Mouse (Mus musculus) CH12.LX (cell line): ENCODE measurements around the gene Pafah1b1. TPM values are rescaled to one million over a fixed set of nuclear protein-coding genes. Genes with fewer than 3 reads are reported as not detected.
A peak's percentile ranks its signal among the peaks of the same experiment; 100 is the strongest.

Experiments
- DNase-seq: peaks from one replicate; pipeline ENCODE4 v3.0.0-alpha.2; 2013; ENCODE audit errors: extremely low read depth
- H3K27ac ChIP-seq: 2 replicates; pipeline ENCODE4 v1.5.1; 2012; ENCODE audit warnings: low read depth, mild to moderate bottlenecking, control low read depth, moderate library complexity; ENCODE audit not compliant: insufficient read depth
- H3K27me3 ChIP-seq: replicated peaks from 2 replicates; pipeline ENCODE3; 2012; ENCODE audit warnings: inconsistent platforms
- H3K36me3 ChIP-seq, 2 experiments: replicated peaks in 1 of 2; 2 replicates each; pipeline versions ENCODE3 to v1.6.1; 2012; ENCODE audit warnings: inconsistent platforms in 1 of 2, low read length in 1 of 2, mild to moderate bottlenecking in 1 of 2, mixed read lengths in 1 of 2, moderate library complexity in 1 of 2; ENCODE audit not compliant: control insufficient read depth in 1 of 2, insufficient read depth in 1 of 2
- H3K4me1 ChIP-seq, 2 experiments: 2 replicates each; pipeline ENCODE4 v1.6.1; 2012; ENCODE audit warnings: inconsistent platforms in 1 of 2, moderate library complexity in 1 of 2; ENCODE audit not compliant: insufficient read depth in 2 of 2, control insufficient read depth in 1 of 2
- H3K4me2 ChIP-seq: 2 replicates; pipeline ENCODE4 v1.6.1; 2012; ENCODE audit warnings: low read depth, mild to moderate bottlenecking, control low read depth; ENCODE audit not compliant: poor library complexity, insufficient read depth, severe bottlenecking
- H3K4me3 ChIP-seq, 3 experiments: fragments of 150-350 bp in 1 of 3; sonication (generic) in 1 of 3; replicated peaks in 1 of 3; 2 replicates each; pipeline versions ENCODE3 to v1.5.1; 2011 to 2012; ENCODE audit warnings: low read depth in 2 of 3, low read length in 2 of 3, mild to moderate bottlenecking in 2 of 3, moderate library complexity in 2 of 3, control low read depth in 1 of 3, improper control_type of control experiment in 1 of 3, inconsistent platforms in 1 of 3, mixed read lengths in 1 of 3; ENCODE audit not compliant: poor library complexity in 1 of 3
- H3K79me2 ChIP-seq: replicated peaks from 2 replicates; pipeline ENCODE4 v1.6.1; 2012; ENCODE audit warnings: mild to moderate bottlenecking, moderate library complexity; ENCODE audit not compliant: control insufficient read depth, poor library complexity, insufficient read depth, severe bottlenecking; ENCODE audit errors: extremely low read depth
- H3K9ac ChIP-seq: 2 replicates; pipeline ENCODE4 v1.6.1; 2012; ENCODE audit warnings: low read depth, mild to moderate bottlenecking, control low read depth, moderate library complexity; ENCODE audit not compliant: insufficient read depth
- H3K9me3 ChIP-seq: replicated peaks from 2 replicates; pipeline ENCODE3; 2012; ENCODE audit warnings: low read length, inconsistent platforms, mixed read lengths
- BHLHE40 ChIP-seq: IDR thresholded peaks from 2 replicates; pipeline ENCODE4 v1.6.1; 2011; ENCODE audit warnings: mild to moderate bottlenecking, low read depth, low read length, improper control_type of control experiment
- CHD2 ChIP-seq: IDR thresholded peaks from 2 replicates; pipeline ENCODE4 v1.6.1; 2011; ENCODE audit warnings: low read length, improper control_type of control experiment
- CTCF ChIP-seq, 2 experiments: IDR thresholded peaks in 1 of 2; conservative IDR thresholded peaks in 1 of 2; 2 replicates each; pipeline ENCODE4 v1.5.1; 2011 to 2012; ENCODE audit warnings: low read depth in 2 of 2, low read length in 2 of 2, improper control_type of control experiment in 1 of 2, inconsistent platforms in 1 of 2, mild to moderate bottlenecking in 1 of 2, moderate library complexity in 1 of 2
- E2F4 ChIP-seq: IDR thresholded peaks from 2 replicates; pipeline ENCODE4 v1.6.1; 2011; ENCODE audit warnings: low read depth, low read length, improper control_type of control experiment; ENCODE audit not compliant: insufficient replicate concordance
- ELF1 ChIP-seq: IDR thresholded peaks from 2 replicates; pipeline ENCODE4 v1.6.1; 2014; ENCODE audit warnings: low read depth, mild to moderate bottlenecking, inconsistent platforms, low read length, improper control_type of control experiment
- EP300 ChIP-seq: IDR thresholded peaks from 2 replicates; pipeline ENCODE4 v1.6.1; 2011; ENCODE audit warnings: low read length, improper control_type of control experiment
- ETS1 ChIP-seq: conservative IDR thresholded peaks from 2 replicates; pipeline ENCODE4 v1.6.1; 2012; ENCODE audit warnings: low read depth, mild to moderate bottlenecking, inconsistent platforms, low read length, improper control_type of control experiment, moderate library complexity
- IRF4 ChIP-seq: IDR thresholded peaks from 2 replicates; pipeline ENCODE4 v1.6.1; 2014; ENCODE audit warnings: low read depth, mild to moderate bottlenecking, inconsistent platforms, low read length, improper control_type of control experiment
- JUN ChIP-seq: IDR thresholded peaks from 2 replicates; pipeline ENCODE4 v1.6.1; 2011; ENCODE audit warnings: low read depth, mild to moderate bottlenecking, low read length, improper control_type of control experiment, moderate library complexity; ENCODE audit not compliant: insufficient read depth
- KAT2A ChIP-seq: IDR thresholded peaks from 2 replicates; pipeline ENCODE4 v1.6.1; 2012; ENCODE audit warnings: low read length, improper control_type of control experiment, inconsistent platforms; ENCODE audit not compliant: insufficient replicate concordance
- MAFK ChIP-seq: IDR thresholded peaks from 2 replicates; pipeline ENCODE4 v1.6.1; 2011; ENCODE audit warnings: low read length, improper control_type of control experiment; ENCODE audit not compliant: insufficient replicate concordance
- MAZ ChIP-seq: IDR thresholded peaks from 2 replicates; pipeline ENCODE4 v1.6.1; 2012; ENCODE audit warnings: low read depth, mild to moderate bottlenecking, inconsistent platforms, low read length, improper control_type of control experiment, moderate library complexity
- MEF2A ChIP-seq: IDR thresholded peaks from 2 replicates; pipeline ENCODE4 v1.6.1; 2014; ENCODE audit warnings: low read depth, mild to moderate bottlenecking, inconsistent platforms, low read length, improper control_type of control experiment, borderline replicate concordance
- MXI1 ChIP-seq: IDR thresholded peaks from 2 replicates; pipeline ENCODE4 v1.6.1; 2011; ENCODE audit warnings: mild to moderate bottlenecking, low read depth, low read length, improper control_type of control experiment
- MYC ChIP-seq: IDR thresholded peaks from 2 replicates; pipeline ENCODE4 v1.6.1; 2011; ENCODE audit warnings: low read depth, mild to moderate bottlenecking, improper control_type of control experiment, low read length
- NELFE ChIP-seq: IDR thresholded peaks from 2 replicates; pipeline ENCODE4 v1.6.1; 2011; ENCODE audit warnings: low read depth, low read length, improper control_type of control experiment
- NRF1 ChIP-seq: IDR thresholded peaks from 2 replicates; pipeline ENCODE4 v1.6.1; 2014; ENCODE audit warnings: low read depth, mild to moderate bottlenecking, inconsistent platforms, low read length, improper control_type of control experiment, moderate library complexity
- PAX5 ChIP-seq: IDR thresholded peaks from 2 replicates; pipeline ENCODE4 v1.6.1; 2012; ENCODE audit warnings: low read length, inconsistent platforms, mixed read lengths
- POLR2A ChIP-seq: IDR thresholded peaks from 2 replicates; pipeline ENCODE4 v1.6.1; 2011; ENCODE audit warnings: low read depth, mild to moderate bottlenecking, improper control_type of control experiment, low read length
- POLR2AphosphoS2 ChIP-seq: IDR thresholded peaks from 2 replicates; pipeline ENCODE4 v1.6.1; 2011; ENCODE audit warnings: low read depth, low read length, improper control_type of control experiment
- RAD21 ChIP-seq: IDR thresholded peaks from 2 replicates; pipeline ENCODE4 v1.6.1; 2011; ENCODE audit warnings: low read depth, mild to moderate bottlenecking, low read length, improper control_type of control experiment, moderate library complexity
- SIN3A ChIP-seq: IDR thresholded peaks from 2 replicates; pipeline ENCODE4 v1.6.1; 2012; ENCODE audit warnings: low read length, improper control_type of control experiment, inconsistent platforms
- TBP ChIP-seq: conservative IDR thresholded peaks from 2 replicates; pipeline ENCODE4 v1.6.1; 2011; ENCODE audit warnings: low read depth, low read length, improper control_type of control experiment
- TCF12 ChIP-seq: IDR thresholded peaks from 2 replicates; pipeline ENCODE4 v1.6.1; 2014; ENCODE audit warnings: low read depth, mild to moderate bottlenecking, inconsistent platforms, low read length, improper control_type of control experiment
- UBTF ChIP-seq: IDR thresholded peaks from 2 replicates; pipeline ENCODE4 v1.6.1; 2012; ENCODE audit warnings: low read depth, mild to moderate bottlenecking, inconsistent platforms, low read length, improper control_type of control experiment, moderate library complexity
- USF1 ChIP-seq: IDR thresholded peaks from 2 replicates; pipeline ENCODE4 v1.6.1; 2014; ENCODE audit warnings: low read depth, mild to moderate bottlenecking, inconsistent platforms, low read length, improper control_type of control experiment
- ZKSCAN1 ChIP-seq: IDR thresholded peaks from 2 replicates; pipeline ENCODE4 v1.6.1; 2012; ENCODE audit warnings: low read depth, inconsistent platforms, low read length, improper control_type of control experiment, borderline replicate concordance
- ZNF384 ChIP-seq: IDR thresholded peaks from 2 replicates; pipeline ENCODE4 v1.6.1; 2012; ENCODE audit warnings: low read depth, low read length, improper control_type of control experiment, inconsistent platforms
- dilution Hi-C: fragments of 300-500 bp; cut with MboI; formaldehyde crosslinking; loops from 2 replicates; pipeline ENCODE4 v1.14.3; 2020; ENCODE audit warnings: low sequenced_read_pairs; ENCODE audit not compliant: extremely low pct_unique_long_range_greater_than_20kb, extremely low pct_ligation_motif_present
- in situ Hi-C: fragments of 300-500 bp; cut with MboI; formaldehyde crosslinking; loops from 3 replicates; pipeline ENCODE4 v1.14.3; 2019; ENCODE audit warnings: low sequenced_read_pairs, low pct_ligation_motif_present, low pct_unique_long_range_greater_than_20kb, mixed read lengths
- polyA plus RNA-seq: library from polyadenylated mRNA; unstranded; fragments of >175 nt; gene quantifications from 2 replicates; pipeline ENCODE4 v1.2.1, GENCODE M21; 2012; ENCODE audit warnings: low read depth; ENCODE audit not compliant: insufficient read length
- total RNA-seq, 2 experiments: library from RNA; depleted of rRNA; stranded (reverse); fragments of 300-350 nt in 1 of 2; fragments of >200 nt in 1 of 2; gene quantifications; 2 replicates each; pipeline ENCODE4 v1.2.3; 2012 to 2014

Gene Pafah1b1
- total and polyA plus RNA-seq, 3 experiments = 53.9 to 136 (median 107) TPM

DNA sequence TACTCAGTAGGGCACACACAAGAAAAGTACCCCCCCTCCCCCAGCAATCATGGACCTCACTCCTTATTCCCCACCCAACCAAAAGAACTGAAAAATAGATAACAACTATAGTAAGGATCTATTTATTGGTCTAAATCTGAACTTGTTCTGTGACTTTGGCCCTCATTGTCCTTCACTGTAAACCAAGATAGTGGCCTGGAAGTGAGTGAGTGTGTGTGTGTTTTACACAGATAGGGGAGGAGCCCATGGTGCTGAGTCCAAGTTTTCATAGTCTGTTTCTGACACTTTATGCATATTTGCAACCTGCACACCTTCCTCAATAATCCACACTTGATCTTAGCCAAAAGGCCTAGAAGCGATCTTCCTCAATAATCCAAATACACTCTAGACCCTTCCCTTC lies 75.8 kb downstream of the Pafah1b1 start:
- H3K4me2 ChIP-seq = peak overlapping the region; percentile 70
- peaks cover 0 to 30% of the 10 kb centered on the region in 2 experiments for H3K36me3 ChIP-seq
- H3K27me3 ChIP-seq = peaks cover 1% of the 10 kb centered on the region
- TF ChIP-seq ZNF384 = no peak
- no peak for TF ChIP-seq POLR2AphosphoS2
- no peak for TF ChIP-seq TBP
- TF ChIP-seq ZKSCAN1 = no peak
- TF ChIP-seq RAD21 = no peak
- no peak for TF ChIP-seq MAFK
- no peak for TF ChIP-seq TCF12
- TF ChIP-seq MAZ = no peak
- no peak for TF ChIP-seq NELFE
- no peak for TF ChIP-seq E2F4
- TF ChIP-seq ETS1 = no peak
- no peak for TF ChIP-seq JUN
- TF ChIP-seq SIN3A = no peak
- TF ChIP-seq EP300 = no peak
- TF ChIP-seq MEF2A = no peak
- no peak for TF ChIP-seq MXI1
- TF ChIP-seq KAT2A = no peak
- no peak for TF ChIP-seq BHLHE40
- TF ChIP-seq IRF4 = no peak
- no peak for TF ChIP-seq POLR2A
- H3K27ac ChIP-seq = peak overlapping the region; percentile 28; the same call in 1 of the 2 replicates
- peaks cover 37 to 53% of the 10 kb centered on the region in 2 experiments for H3K4me1 ChIP-seq
- H3K4me3 ChIP-seq = peak overlapping the region; percentile 58 to 96 (median 62)
- H3K79me2 ChIP-seq = peaks cover 44% of the 10 kb centered on the region
- H3K9me3 ChIP-seq = no peaks in the 10 kb centered on the region
- peak overlapping the region; percentile 48; the same call in 1 of the 2 replicates for H3K9ac ChIP-seq
- in situ Hi-C loops (loop anchor here (5.0 to 25.0 kb wide), 2 partner anchors 179 to 514 kb away; partner anchors contain the start of gene Hic1), dilution Hi-C loops (no loop called here)
- DNase-seq = no peak

DNA sequence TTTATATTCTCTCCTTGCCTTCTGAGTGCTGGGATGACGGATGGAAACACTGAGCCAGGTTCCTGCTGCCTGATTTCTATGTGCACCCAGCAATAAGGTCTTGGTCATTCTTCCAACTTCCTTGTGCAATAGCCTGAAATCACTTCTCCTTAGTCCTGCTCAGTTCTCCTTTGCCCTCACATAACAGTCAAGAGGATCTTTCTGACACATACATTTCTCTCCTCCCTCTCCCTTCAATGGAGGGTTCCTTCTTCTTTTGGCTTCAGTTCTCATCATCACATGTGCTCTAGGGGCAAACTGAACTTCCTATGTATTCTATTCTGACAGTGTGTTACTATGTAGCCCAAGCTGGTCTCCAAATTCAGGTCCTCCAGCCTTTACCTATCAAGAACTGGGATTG lies 76.5 kb downstream of the Pafah1b1 start:
- DNase-seq = no peak
- peaks cover 37% of the 10 kb centered on the region for H3K79me2 ChIP-seq
- in situ Hi-C loops (loop anchor here (5.0 to 25.0 kb wide), 2 partner anchors 179 to 514 kb away; partner anchors contain the start of gene Hic1), dilution Hi-C loops (no loop called here)
- TF ChIP-seq CTCF (conservative IDR thresholded peaks at IDR 0.05 in 1 of 2, IDR thresholded peaks at IDR 0.05 in 1 of 2; ENCODE audit: low read depth in 2 of 2, low read length in 2 of 2) (no peak), POLR2AphosphoS2 (no peak), UBTF (no peak), E2F4 (no peak), PAX5 (no peak), ETS1 (no peak), RAD21 (no peak), MYC (no peak), USF1 (no peak), MXI1 (no peak), ELF1 (no peak), CHD2 (no peak), NRF1 (no peak)
- no peak overlapping the region for H3K4me2 ChIP-seq
- H3K4me3 ChIP-seq = no peak overlapping the region
- peaks cover 1% of the 10 kb centered on the region for H3K27me3 ChIP-seq
- no peaks in the 10 kb centered on the region for H3K9me3 ChIP-seq
- H3K4me1 ChIP-seq = peaks cover 30 to 46% of the 10 kb centered on the region in 2 experiments
- no peak overlapping the region for H3K9ac ChIP-seq
- H3K36me3 ChIP-seq = peaks cover 0 to 23% of the 10 kb centered on the region in 2 experiments
- no peak overlapping the region for H3K27ac ChIP-seq
